Mouse (Mus musculus) MEL (cell line): ENCODE measurements around the gene Gm5800.

ENCODE experiments used
- BHLHE40 ChIP-seq: IDR thresholded peaks from 2 replicates; pipeline ENCODE4 v1.6.1; 2012; ENCODE audit warnings: low read depth, mild to moderate bottlenecking, inconsistent platforms, low read length, improper control_type of control experiment, borderline replicate concordance
- CTCF ChIP-seq, 3 experiments: IDR thresholded peaks in 2 of 3; conservative IDR thresholded peaks in 1 of 3; 2 replicates each; pipeline ENCODE4 v1.5.1; 2011 to 2012; ENCODE audit warnings: low read length in 3 of 3, low read depth in 2 of 3, mild to moderate bottlenecking in 2 of 3, improper control_type of control experiment in 1 of 3, inconsistent platforms in 1 of 3, mixed read lengths in 1 of 3, moderate library complexity in 1 of 3; ENCODE audit not compliant: control insufficient read depth in 1 of 3, insufficient read depth in 1 of 3, poor library complexity in 1 of 3, severe bottlenecking in 1 of 3
- ELF1 ChIP-seq: IDR thresholded peaks from 2 replicates; pipeline ENCODE4 v1.6.1; 2014; ENCODE audit warnings: low read depth, mild to moderate bottlenecking, inconsistent platforms, low read length, improper control_type of control experiment, moderate library complexity
- EP300 ChIP-seq, 2 experiments: IDR thresholded peaks; 2 replicates each; pipeline ENCODE4 v1.6.1; 2011; ENCODE audit warnings: improper control_type of control experiment in 2 of 2, low read length in 2 of 2, low read depth in 1 of 2, mild to moderate bottlenecking in 1 of 2
- GATA1 ChIP-seq: IDR thresholded peaks from 2 replicates; pipeline ENCODE4 v1.6.1; 2011; ENCODE audit warnings: low read depth, low read length, improper control_type of control experiment
- HCFC1 ChIP-seq: IDR thresholded peaks from 2 replicates; pipeline ENCODE4 v1.6.1; 2012; ENCODE audit warnings: low read depth, mild to moderate bottlenecking, inconsistent platforms, low read length, improper control_type of control experiment, moderate library complexity
- MAX ChIP-seq: IDR thresholded peaks from 2 replicates; pipeline ENCODE4 v1.6.1; 2011; ENCODE audit warnings: low read length, improper control_type of control experiment
- NELFE ChIP-seq: IDR thresholded peaks from 2 replicates; pipeline ENCODE4 v1.6.1; 2011; ENCODE audit warnings: low read depth, low read length, improper control_type of control experiment
- POLR2A ChIP-seq, 2 experiments: IDR thresholded peaks; 2 replicates each; pipeline ENCODE4 v1.6.1; 2011 to 2012; ENCODE audit warnings: low read length in 2 of 2, mild to moderate bottlenecking in 2 of 2, control low read depth in 1 of 2, improper control_type of control experiment in 1 of 2, low read depth in 1 of 2, moderate library complexity in 1 of 2; ENCODE audit not compliant: control insufficient read depth in 1 of 2, insufficient read depth in 1 of 2, poor library complexity in 1 of 2
- SIN3A ChIP-seq: IDR thresholded peaks from 2 replicates; pipeline ENCODE4 v1.6.1; 2012; ENCODE audit warnings: low read length, improper control_type of control experiment, inconsistent platforms
- SMC3 ChIP-seq: IDR thresholded peaks from 2 replicates; pipeline ENCODE4 v1.6.1; 2011; ENCODE audit warnings: low read depth, low read length, improper control_type of control experiment
- TAL1 ChIP-seq: IDR thresholded peaks from 2 replicates; pipeline ENCODE4 v1.6.1; 2012; ENCODE audit warnings: mild to moderate bottlenecking, inconsistent platforms, low read length, moderate library complexity, mixed read lengths

GRCm38 (mm10) chr14:51737967-51738366 lies 21.0 kb upstream of the Gm5800 start:
- no peak for TF ChIP-seq NELFE
- no peak for TF ChIP-seq EP300 (IDR thresholded peaks at IDR 0.05; ENCODE audit: low read depth in 1 of 2, low read length in 2 of 2)
- TF ChIP-seq TAL1, result no peak
- TF ChIP-seq ELF1, result no peak
- TF ChIP-seq POLR2A (IDR thresholded peaks at IDR 0.05; ENCODE audit: control insufficient read depth in 1 of 2, insufficient read depth in 1 of 2, low read depth in 1 of 2, low read length in 2 of 2, poor library complexity in 1 of 2), result no peak
- TF ChIP-seq GATA1, result no peak
- no peak for TF ChIP-seq SIN3A
- TF ChIP-seq CTCF (IDR thresholded peaks at IDR 0.05 in 2 of 3, conservative IDR thresholded peaks at IDR 0.05 in 1 of 3; ENCODE audit: control insufficient read depth in 1 of 3, insufficient read depth in 1 of 3, low read depth in 2 of 3, low read length in 3 of 3, poor library complexity in 1 of 3, severe bottlenecking in 1 of 3), result no peak
- no peak for TF ChIP-seq MAX
- no peak for TF ChIP-seq BHLHE40
- TF ChIP-seq HCFC1, result no peak
- TF ChIP-seq SMC3, result no peak
